Mouse (Mus musculus) stomach, embryonic 14.5 days (tissue): ENCODE measurements around the gene Dand5. TPM values are rescaled to one million over a fixed set of nuclear protein-coding genes. Genes with fewer than 3 reads are reported as not detected.

Experiments used
- ATAC-seq: fragments of 200-750 bp; cut with Nextera tagmentation; 2 replicates; pipeline ENCODE4 v1.8.0; 2017; ENCODE audit warnings: low read depth, moderate TSS enrichment; ENCODE audit not compliant: insufficient number of reproducible peaks, insufficient read depth, low FRiP score
- H3K27ac ChIP-seq: fragments of 300-500 bp; sonication (generic); 2 replicates; pipeline ENCODE4 v1.5.1; 2014; ENCODE audit warnings: mild to moderate bottlenecking, low read length, moderate library complexity, mixed read lengths
- H3K27me3 ChIP-seq: fragments of 300-500 bp; sonication (generic); 2 replicates; pipeline ENCODE4 v1.6.1; 2014; ENCODE audit warnings: low read length, control low read depth, mixed read lengths; ENCODE audit not compliant: control insufficient read depth, insufficient read depth
- H3K36me3 ChIP-seq: fragments of 300-500 bp; sonication (generic); 2 replicates; pipeline ENCODE4 v1.6.1; 2014; ENCODE audit warnings: mild to moderate bottlenecking, control low read depth, low read length, moderate library complexity, mixed read lengths; ENCODE audit not compliant: control insufficient read depth, insufficient read depth
- H3K4me1 ChIP-seq: fragments of 300-500 bp; sonication (generic); 2 replicates; pipeline ENCODE4 v1.6.1; 2014; ENCODE audit warnings: low read length, control low read depth, mixed read lengths; ENCODE audit not compliant: control insufficient read depth, insufficient read depth
- H3K4me2 ChIP-seq: fragments of 300-500 bp; sonication (generic); replicated peaks from 2 replicates; pipeline ENCODE4 v1.6.1; 2014; ENCODE audit warnings: low read depth, low read length, control low read depth
- H3K4me3 ChIP-seq: fragments of 300-500 bp; sonication (generic); 2 replicates; pipeline ENCODE4 v1.5.1; 2014; ENCODE audit warnings: low read depth, low read length, control low read depth
- H3K9ac ChIP-seq: fragments of 300-500 bp; sonication (generic); replicated peaks from 2 replicates; pipeline ENCODE4 v1.6.1; 2014; ENCODE audit warnings: low read depth, mild to moderate bottlenecking, control low read depth, low read length, moderate library complexity, mixed read lengths
- H3K9me3 ChIP-seq: fragments of 300-500 bp; sonication (generic); 2 replicates; pipeline ENCODE4 v1.6.1; 2016; ENCODE audit warnings: low read depth, low read length, control low read depth; ENCODE audit not compliant: control insufficient read depth
- WGBS: fragments of 180-500 bp; shearing (Covaris S2); extraction: QIAGEN DNeasy Blood & Tissue Kit; methylation state at CpG from one replicate; pipeline ENCODE4 v1.1.7; 2014; 5-methylcytosine and 5-hydroxymethylcytosine counted together
- polyA plus RNA-seq: library from polyadenylated mRNA; unstranded; fragments of >200 nt; fragmentation: Nextera tagmentation; extraction: Ambion mirVana; gene quantifications from 2 replicates; pipeline ENCODE4 v1.2.1, GENCODE M21; 2014

The Dand5 gene
- polyA plus RNA-seq, 1 experiment from 2014 or later = 7.6 TPM

- no peak overlapping the region for H3K4me3 ChIP-seq
- H3K9me3 ChIP-seq = no peaks in the 10 kb centered on the region
- H3K4me1 ChIP-seq = peaks cover 61% of the 10 kb centered on the region
- no peak overlapping the region for H3K9ac ChIP-seq
- H3K27me3 ChIP-seq = peaks cover 34% of the 10 kb centered on the region
- ATAC-seq = no peak
- H3K27ac ChIP-seq = no peak overlapping the region
- H3K36me3 ChIP-seq = no peaks in the 10 kb centered on the region; the same call in 1 of the 2 replicates
- no peak overlapping the region for H3K4me2 ChIP-seq
- WGBS = 72% methylated on average over 9 of the region's 9 CpGs
Measured at GRCm38 (mm10) chr8:84789855-84790486, 32.7 kb downstream of the Dand5 start.

DNA sequence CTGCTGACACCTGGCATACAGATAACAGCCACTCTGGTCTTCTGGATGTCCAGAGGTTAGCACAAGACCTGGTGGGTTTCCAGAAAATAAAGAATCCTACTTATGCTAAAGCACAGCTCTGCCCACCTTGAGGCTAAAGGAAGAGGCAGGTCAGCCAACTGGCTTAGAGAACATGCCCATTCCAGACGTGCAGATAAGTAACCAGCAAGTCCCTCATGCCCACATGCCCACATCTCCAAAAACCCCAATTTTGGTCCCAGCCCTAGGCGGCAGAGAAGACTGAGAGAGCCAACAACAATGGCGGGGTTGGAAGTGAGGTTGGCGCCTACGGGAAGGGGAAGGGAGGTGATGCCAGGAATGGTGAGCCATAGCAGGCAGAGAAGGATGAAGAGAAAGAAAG is 33.3 kb downstream of the Dand5 start:
- no peaks in the 10 kb centered on the region; the same call in 1 of the 2 replicates for H3K36me3 ChIP-seq
- no peak overlapping the region for H3K9ac ChIP-seq
- H3K4me3 ChIP-seq = no peak overlapping the region
- peaks cover 41% of the 10 kb centered on the region for H3K27me3 ChIP-seq
- no peaks in the 10 kb centered on the region for H3K9me3 ChIP-seq
- peaks cover 61% of the 10 kb centered on the region for H3K4me1 ChIP-seq
- ATAC-seq = no peak
- H3K27ac ChIP-seq = no peak overlapping the region
- 53% methylated on average over 5 of the region's 5 CpGs for WGBS
- no peak overlapping the region for H3K4me2 ChIP-seq

DNA sequence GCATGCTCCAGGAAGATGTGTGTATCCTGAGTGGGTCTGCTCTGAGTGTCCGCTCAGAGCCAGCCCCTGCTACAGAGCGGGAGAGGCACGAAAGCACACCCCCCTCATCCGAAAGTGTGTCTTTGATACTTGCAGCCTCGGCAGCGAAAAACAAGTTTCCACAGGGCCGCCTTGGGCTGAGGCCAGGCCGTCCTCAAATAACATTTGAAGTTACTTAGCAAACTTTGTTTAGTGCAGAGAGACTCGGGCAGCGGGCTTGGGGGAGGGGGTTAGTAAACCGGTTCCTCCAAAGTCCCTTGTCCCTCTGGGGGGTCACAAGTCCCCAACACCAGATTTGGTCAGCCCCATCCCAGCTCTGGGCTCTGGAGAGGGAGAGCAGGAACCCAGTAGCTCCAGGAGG is 33.7 kb downstream of the Dand5 start:
- WGBS = 19% methylated on average over 11 of the region's 11 CpGs
- Histone ChIP-seq H3K27ac (no peak overlapping the region), H3K27me3 (peaks cover 45% of the 10 kb centered on the region), H3K4me1 (peaks cover 61% of the 10 kb centered on the region), H3K36me3 (no peaks in the 10 kb centered on the region; the same call in 1 of the 2 replicates), H3K9ac (no peak overlapping the region), H3K9me3 (no peaks in the 10 kb centered on the region), H3K4me2 (0 out of 2 replicates have a peak overlapping the region, but pooled peaks have one; percentile 14), H3K4me3 (no peak overlapping the region)
- ATAC-seq = no peak

DNA sequence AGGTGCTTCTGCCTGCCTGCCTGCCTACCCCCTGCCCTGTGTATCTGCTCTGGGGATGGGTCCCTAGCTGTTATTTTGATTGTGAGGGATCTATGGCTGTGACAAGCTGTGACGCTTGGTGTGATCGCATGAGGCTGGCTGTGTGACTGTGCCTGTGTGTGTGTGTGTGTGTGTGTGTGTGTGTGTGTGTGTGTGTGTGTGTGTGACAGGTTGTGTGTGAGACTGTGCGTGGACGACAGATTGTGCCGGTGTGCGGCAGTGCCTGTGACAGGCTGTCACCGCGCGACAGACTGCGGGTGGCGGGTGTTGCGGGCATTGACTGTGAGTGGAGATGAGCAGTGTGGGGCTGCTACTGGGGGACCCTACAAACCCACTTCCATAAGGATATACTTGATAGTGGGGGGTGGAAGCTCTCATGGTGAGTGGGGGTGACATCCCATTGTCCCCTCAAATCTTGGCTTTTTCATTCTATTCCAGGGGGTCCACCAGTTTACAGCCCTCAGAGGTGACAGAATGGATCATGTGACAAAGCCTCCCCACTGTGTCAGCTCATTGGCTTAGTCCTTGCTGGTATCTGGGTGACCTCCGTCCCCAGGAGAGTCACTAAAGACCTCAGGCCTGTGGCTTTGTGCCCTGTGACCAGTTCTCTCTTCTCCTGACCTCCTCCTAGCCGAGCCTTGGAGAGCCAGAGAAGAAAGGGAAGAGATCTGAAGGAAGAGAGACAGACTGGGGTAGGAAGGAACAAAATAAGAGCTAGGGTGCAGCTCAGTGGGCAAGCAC is 34.9 kb downstream of the Dand5 start:
- Histone ChIP-seq H3K4me3 (no peak overlapping the region), H3K4me1 (peaks cover 57% of the 10 kb centered on the region), H3K9me3 (no peaks in the 10 kb centered on the region), H3K36me3 (no peaks in the 10 kb centered on the region; the same call in 1 of the 2 replicates), H3K27ac (no peak overlapping the region), H3K27me3 (peaks cover 46% of the 10 kb centered on the region), H3K9ac (no peak overlapping the region), H3K4me2 (no peak overlapping the region)
- WGBS = 41% methylated on average over 14 of the region's 14 CpGs
- ATAC-seq = no peak

- ATAC-seq = no peak
Measured at GRCm38 (mm10) chr8:84786801-84787467, 35.7 kb downstream of the Dand5 start.

DNA sequence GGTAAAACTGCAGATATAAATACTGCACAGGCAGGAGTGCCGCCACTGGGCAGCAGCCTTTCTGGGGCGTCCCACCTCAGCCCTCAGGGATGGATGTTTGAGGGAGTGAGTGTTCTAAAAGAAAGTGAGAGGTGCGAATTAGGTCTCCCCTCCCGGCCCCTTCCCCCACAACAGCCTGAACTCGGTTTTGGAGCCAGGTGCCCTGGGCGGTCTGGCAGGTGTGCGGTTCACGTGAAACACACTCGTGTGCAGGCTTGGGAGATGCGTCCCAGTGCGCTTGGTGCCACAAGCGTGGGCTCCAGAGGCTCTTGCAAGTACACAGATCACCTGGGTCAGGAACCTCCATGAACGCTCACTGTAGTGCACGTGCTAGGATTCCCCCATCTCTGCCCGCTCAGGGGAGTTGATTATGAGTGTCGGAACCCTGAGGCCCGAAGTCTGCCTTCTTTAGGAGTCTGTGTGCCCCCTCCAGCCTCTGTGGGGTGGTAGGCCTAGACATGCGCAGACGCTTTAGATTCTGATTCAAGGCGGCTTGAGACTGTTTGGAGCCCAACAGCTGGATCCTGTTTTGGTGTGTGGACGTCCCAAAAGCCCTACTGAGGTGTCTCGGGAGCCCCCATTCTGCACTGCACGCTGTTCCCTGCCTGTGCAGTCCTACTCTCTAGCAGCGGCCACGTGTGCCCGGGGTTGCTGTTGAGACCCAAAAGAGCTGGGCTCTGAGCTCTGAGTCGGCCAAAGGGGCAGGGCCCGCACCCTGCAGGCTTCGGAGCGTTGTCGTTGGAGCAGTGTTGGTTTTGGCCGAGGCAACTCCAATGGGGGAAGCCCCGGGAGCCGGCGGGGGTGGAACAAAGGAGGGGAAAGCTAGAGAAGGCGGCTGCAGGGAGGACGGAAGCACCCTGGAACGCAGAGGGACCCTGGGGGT is 36.6 kb downstream of the Dand5 start:
- Histone ChIP-seq H3K27me3 (peaks cover 61% of the 10 kb centered on the region), H3K4me2 (peak overlapping the region; percentile 8; the same call in 1 of the 2 replicates), H3K36me3 (no peaks in the 10 kb centered on the region; the same call in 1 of the 2 replicates), H3K9me3 (no peaks in the 10 kb centered on the region), H3K9ac (no peak overlapping the region), H3K4me3 (peak overlapping the region; percentile 6; the same call in 1 of the 2 replicates), H3K4me1 (peaks cover 57% of the 10 kb centered on the region), H3K27ac (no peak overlapping the region)
- peak; percentile 24; the same call in 1 of the 2 replicates for ATAC-seq
- 13% methylated on average over 38 of the region's 38 CpGs for WGBS

More at GRCm38 (mm10) chr8:84786801-84787467, 35.7 kb downstream of the Dand5 start:
- Histone ChIP-seq H3K36me3 (no peaks in the 10 kb centered on the region; the same call in 1 of the 2 replicates), H3K9me3 (no peaks in the 10 kb centered on the region), H3K4me2 (peak overlapping the region; percentile 8; the same call in 1 of the 2 replicates), H3K4me3 (peak overlapping the region; percentile 6; the same call in 1 of the 2 replicates), H3K27me3 (peaks cover 53% of the 10 kb centered on the region), H3K9ac (no peak overlapping the region), H3K27ac (no peak overlapping the region), H3K4me1 (peaks cover 57% of the 10 kb centered on the region)
- 34% methylated on average over 11 of the region's 11 CpGs for WGBS

- no peak overlapping the region for H3K27ac ChIP-seq
- H3K36me3 ChIP-seq = no peaks in the 10 kb centered on the region; the same call in 1 of the 2 replicates
- no peaks in the 10 kb centered on the region for H3K9me3 ChIP-seq
- 17% methylated on average over 11 of the region's 11 CpGs for WGBS
- H3K27me3 ChIP-seq = peaks cover 64% of the 10 kb centered on the region
- no peak overlapping the region for H3K9ac ChIP-seq
- no peak for ATAC-seq
- no peak overlapping the region for H3K4me3 ChIP-seq
- H3K4me2 ChIP-seq = 0 out of 2 replicates have a peak overlapping the region, but pooled peaks have one; percentile 8
- H3K4me1 ChIP-seq = peaks cover 53% of the 10 kb centered on the region
Measured at GRCm38 (mm10) chr8:84785506-84785755, 37.2 kb downstream of the Dand5 start.
